Mouse (Mus musculus) erythroblast, embryonic 14.5 days (primary cell): Measurements from ENCODE around the gene 2010111I01Rik.

ENCODE experiments used
- GATA1 ChIP-seq: IDR thresholded peaks from 2 replicates; pipeline ENCODE4 v1.6.1; 2012; ENCODE audit warnings: low read length, inconsistent platforms, mixed read lengths
- TAL1 ChIP-seq: IDR thresholded peaks from 3 replicates; pipeline ENCODE4 v1.6.1; 2012; ENCODE audit warnings: low read length, inconsistent platforms, mixed read lengths

DNA sequence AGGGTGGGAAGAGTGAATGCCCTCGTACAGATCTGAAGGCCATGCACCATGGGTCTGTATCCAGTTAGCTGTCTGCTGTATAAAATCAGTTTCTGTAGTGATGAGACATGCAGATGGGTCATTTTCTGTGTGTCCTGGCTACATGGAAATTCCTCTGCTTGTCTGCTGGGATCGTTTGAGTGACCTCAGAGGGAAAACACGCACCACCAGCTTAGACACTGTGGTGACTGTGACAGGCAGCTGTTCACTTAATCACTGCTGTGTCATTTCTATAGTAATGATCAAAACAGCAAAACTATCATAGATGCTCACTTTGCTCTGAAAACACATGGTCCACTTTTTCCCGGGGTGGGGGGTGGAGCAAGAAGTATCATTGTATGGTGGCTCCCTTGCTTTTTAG lies 241.1 kb downstream of the 2010111I01Rik start:
- TF ChIP-seq GATA1, result no peak
- TF ChIP-seq TAL1, result no peak
